Mouse (Mus musculus) MEL (cell line): ENCODE results near the gene Arhgef2. TPM values are rescaled to one million over a fixed set of nuclear protein-coding genes. Genes with fewer than 3 reads are reported as not detected.
A peak's percentile ranks its signal among the peaks of the same experiment; 100 is the strongest.

Experiments
- DNase-seq: peaks from one replicate; pipeline ENCODE4 v3.0.0; 2011; ENCODE audit warnings: low read depth, low spot score
- H3K27ac ChIP-seq: 2 replicates; pipeline ENCODE4 v1.5.1; 2012; ENCODE audit warnings: low read depth, mild to moderate bottlenecking, control low read depth, low read length, moderate library complexity; ENCODE audit not compliant: control insufficient read depth
- H3K27me3 ChIP-seq, 2 experiments: fragments of 150-350 bp in 1 of 2; sonication (generic) in 1 of 2; 2 replicates each; pipeline ENCODE4 v1.6.1; 2012; ENCODE audit warnings: low read length in 2 of 2, mild to moderate bottlenecking in 2 of 2, improper control_type of control experiment in 1 of 2, moderate library complexity in 1 of 2; ENCODE audit not compliant: insufficient read depth in 2 of 2, control insufficient read depth in 1 of 2
- H3K36me3 ChIP-seq, 2 experiments: 2 replicates each; pipeline ENCODE4 v1.6.1; 2012 to 2014; ENCODE audit warnings: low read length in 2 of 2, improper control_type of control experiment in 1 of 2, inconsistent platforms in 1 of 2, mild to moderate bottlenecking in 1 of 2; ENCODE audit not compliant: insufficient read depth in 2 of 2, control insufficient read depth in 1 of 2
- H3K4me1 ChIP-seq, 2 experiments: fragments of 150-350 bp in 1 of 2; sonication (generic) in 1 of 2; 2 replicates each; pipeline ENCODE4 v1.6.1; 2012; ENCODE audit warnings: low read length in 2 of 2, improper control_type of control experiment in 1 of 2, mild to moderate bottlenecking in 1 of 2; ENCODE audit not compliant: insufficient read depth in 2 of 2, control insufficient read depth in 1 of 2
- H3K4me3 ChIP-seq, 2 experiments: fragments of 150-350 bp in 1 of 2; sonication (generic) in 1 of 2; 2 replicates each; pipeline ENCODE4 v1.5.1; 2012; ENCODE audit warnings: low read depth in 2 of 2, low read length in 2 of 2, mild to moderate bottlenecking in 2 of 2, moderate library complexity in 2 of 2, control low read depth in 1 of 2, improper control_type of control experiment in 1 of 2; ENCODE audit not compliant: control insufficient read depth in 1 of 2, insufficient read depth in 1 of 2
- H3K79me2 ChIP-seq: 2 replicates; pipeline ENCODE4 v1.6.1; 2012; ENCODE audit warnings: mild to moderate bottlenecking, low read length, moderate library complexity; ENCODE audit not compliant: control insufficient read depth, poor library complexity, insufficient read depth
- H3K9ac ChIP-seq: 2 replicates; pipeline ENCODE4 v1.6.1; 2012; ENCODE audit warnings: low read depth, mild to moderate bottlenecking, control low read depth, low read length, moderate library complexity; ENCODE audit not compliant: control insufficient read depth, poor library complexity, severe bottlenecking
- H3K9me3 ChIP-seq: fragments of 150-350 bp; sonication (generic); replicated peaks from 2 replicates; pipeline ENCODE4 v1.6.1; 2012; ENCODE audit warnings: mild to moderate bottlenecking, low read length, improper control_type of control experiment, moderate library complexity; ENCODE audit not compliant: insufficient read depth
- BHLHE40 ChIP-seq: IDR thresholded peaks from 2 replicates; pipeline ENCODE4 v1.6.1; 2012; ENCODE audit warnings: low read depth, mild to moderate bottlenecking, inconsistent platforms, low read length, improper control_type of control experiment, borderline replicate concordance
- CHD2 ChIP-seq: IDR thresholded peaks from 2 replicates; pipeline ENCODE4 v1.6.1; 2011; ENCODE audit warnings: low read length, improper control_type of control experiment
- CTCF ChIP-seq, 3 experiments: IDR thresholded peaks in 2 of 3; conservative IDR thresholded peaks in 1 of 3; 2 replicates each; pipeline ENCODE4 v1.5.1; 2011 to 2012; ENCODE audit warnings: low read length in 3 of 3, low read depth in 2 of 3, mild to moderate bottlenecking in 2 of 3, improper control_type of control experiment in 1 of 3, inconsistent platforms in 1 of 3, mixed read lengths in 1 of 3, moderate library complexity in 1 of 3; ENCODE audit not compliant: control insufficient read depth in 1 of 3, insufficient read depth in 1 of 3, poor library complexity in 1 of 3, severe bottlenecking in 1 of 3
- E2F4 ChIP-seq: IDR thresholded peaks from 2 replicates; pipeline ENCODE4 v1.6.1; 2011; ENCODE audit warnings: low read depth, low read length, improper control_type of control experiment, borderline replicate concordance
- ELF1 ChIP-seq: IDR thresholded peaks from 2 replicates; pipeline ENCODE4 v1.6.1; 2014; ENCODE audit warnings: low read depth, mild to moderate bottlenecking, inconsistent platforms, low read length, improper control_type of control experiment, moderate library complexity
- EP300 ChIP-seq, 2 experiments: IDR thresholded peaks; 2 replicates each; pipeline ENCODE4 v1.6.1; 2011; ENCODE audit warnings: improper control_type of control experiment in 2 of 2, low read length in 2 of 2, low read depth in 1 of 2, mild to moderate bottlenecking in 1 of 2
- ETS1 ChIP-seq: IDR thresholded peaks from 2 replicates; pipeline ENCODE4 v1.6.1; 2012; ENCODE audit warnings: low read depth, mild to moderate bottlenecking, inconsistent platforms, low read length, improper control_type of control experiment, moderate library complexity
- GABPA ChIP-seq: IDR thresholded peaks from 2 replicates; pipeline ENCODE4 v1.6.1; 2012; ENCODE audit warnings: low read depth, mild to moderate bottlenecking, inconsistent platforms, low read length, improper control_type of control experiment, moderate library complexity
- KAT2A ChIP-seq: conservative IDR thresholded peaks from 2 replicates; pipeline ENCODE4 v1.6.1; 2012; ENCODE audit warnings: low read depth, low read length, improper control_type of control experiment, inconsistent platforms
- MAX ChIP-seq: IDR thresholded peaks from 2 replicates; pipeline ENCODE4 v1.6.1; 2011; ENCODE audit warnings: low read length, improper control_type of control experiment
- MXI1 ChIP-seq: IDR thresholded peaks from 2 replicates; pipeline ENCODE4 v1.6.1; 2011; ENCODE audit warnings: mild to moderate bottlenecking, low read depth, low read length, improper control_type of control experiment
- MYC ChIP-seq: IDR thresholded peaks from 2 replicates; pipeline ENCODE4 v1.6.1; 2011; ENCODE audit warnings: low read depth, mild to moderate bottlenecking, low read length, improper control_type of control experiment, moderate library complexity
- NELFE ChIP-seq: IDR thresholded peaks from 2 replicates; pipeline ENCODE4 v1.6.1; 2011; ENCODE audit warnings: low read depth, low read length, improper control_type of control experiment
- NRF1 ChIP-seq: IDR thresholded peaks from 2 replicates; pipeline ENCODE4 v1.6.1; 2014; ENCODE audit warnings: low read depth, mild to moderate bottlenecking, inconsistent platforms, low read length, improper control_type of control experiment, moderate library complexity; ENCODE audit not compliant: poor library complexity, insufficient read depth, severe bottlenecking
- POLR2A ChIP-seq, 2 experiments: IDR thresholded peaks; 2 replicates each; pipeline ENCODE4 v1.6.1; 2011 to 2012; ENCODE audit warnings: low read length in 2 of 2, mild to moderate bottlenecking in 2 of 2, control low read depth in 1 of 2, improper control_type of control experiment in 1 of 2, low read depth in 1 of 2, moderate library complexity in 1 of 2; ENCODE audit not compliant: control insufficient read depth in 1 of 2, insufficient read depth in 1 of 2, poor library complexity in 1 of 2
- POLR2AphosphoS2 ChIP-seq: IDR thresholded peaks from 2 replicates; pipeline ENCODE4 v1.6.1; 2011; ENCODE audit warnings: low read length, improper control_type of control experiment
- RAD21 ChIP-seq: IDR thresholded peaks from 2 replicates; pipeline ENCODE4 v1.6.1; 2011; ENCODE audit warnings: mild to moderate bottlenecking, low read depth, low read length, improper control_type of control experiment
- SMC3 ChIP-seq: IDR thresholded peaks from 2 replicates; pipeline ENCODE4 v1.6.1; 2011; ENCODE audit warnings: low read depth, low read length, improper control_type of control experiment
- TAL1 ChIP-seq: IDR thresholded peaks from 2 replicates; pipeline ENCODE4 v1.6.1; 2012; ENCODE audit warnings: mild to moderate bottlenecking, inconsistent platforms, low read length, moderate library complexity, mixed read lengths
- TBP ChIP-seq: IDR thresholded peaks from 2 replicates; pipeline ENCODE4 v1.8.0; 2011; ENCODE audit warnings: low read depth, low read length, improper control_type of control experiment
- TCF12 ChIP-seq: IDR thresholded peaks from 2 replicates; pipeline ENCODE4 v1.6.1; 2014; ENCODE audit warnings: low read depth, mild to moderate bottlenecking, inconsistent platforms, low read length, improper control_type of control experiment, moderate library complexity
- UBTF ChIP-seq: IDR thresholded peaks from 2 replicates; pipeline ENCODE4 v1.6.1; 2012; ENCODE audit warnings: low read depth, mild to moderate bottlenecking, inconsistent platforms, low read length, improper control_type of control experiment, moderate library complexity, borderline replicate concordance; ENCODE audit not compliant: insufficient read depth
- USF1 ChIP-seq: IDR thresholded peaks from 2 replicates; pipeline ENCODE4 v1.6.1; 2014; ENCODE audit warnings: low read depth, mild to moderate bottlenecking, inconsistent platforms, low read length, improper control_type of control experiment, moderate library complexity
- ZC3H11A ChIP-seq: IDR thresholded peaks from 2 replicates; pipeline ENCODE4 v1.6.1; 2012; ENCODE audit warnings: low read depth, mild to moderate bottlenecking, inconsistent platforms, low read length, improper control_type of control experiment
- ZKSCAN1 ChIP-seq: IDR thresholded peaks from 2 replicates; pipeline ENCODE4 v1.6.1; 2012; ENCODE audit warnings: low read depth, mild to moderate bottlenecking, inconsistent platforms, low read length, improper control_type of control experiment, moderate library complexity
- ZNF384 ChIP-seq: IDR thresholded peaks from 2 replicates; pipeline ENCODE4 v1.6.1; 2012; ENCODE audit warnings: low read depth, mild to moderate bottlenecking, inconsistent platforms, low read length, improper control_type of control experiment
- polyA plus RNA-seq, 2 experiments: library from polyadenylated mRNA; stranded (reverse) in 1 of 2; unstranded in 1 of 2; fragments of >175 nt in 1 of 2; fragments of >200 nt in 1 of 2; gene quantifications; 2 replicates each; pipeline versions ENCODE4 v1.2.1 to v1.2.4; 2012; ENCODE audit warnings: low replicate concordance in 2 of 2, low read depth in 1 of 2; ENCODE audit not compliant: insufficient read length in 2 of 2, insufficient read depth in 1 of 2, missing spikeins in 1 of 2
- total RNA-seq: library from RNA; depleted of rRNA; stranded (reverse); fragments of 300-350 nt; gene quantifications from 2 replicates; pipeline ENCODE4 v1.2.3, GENCODE M21; 2012

Arhgef2 gene
- total and polyA plus RNA-seq, 3 experiments: 113 to 183 TPM; not detected in 1

DNA sequence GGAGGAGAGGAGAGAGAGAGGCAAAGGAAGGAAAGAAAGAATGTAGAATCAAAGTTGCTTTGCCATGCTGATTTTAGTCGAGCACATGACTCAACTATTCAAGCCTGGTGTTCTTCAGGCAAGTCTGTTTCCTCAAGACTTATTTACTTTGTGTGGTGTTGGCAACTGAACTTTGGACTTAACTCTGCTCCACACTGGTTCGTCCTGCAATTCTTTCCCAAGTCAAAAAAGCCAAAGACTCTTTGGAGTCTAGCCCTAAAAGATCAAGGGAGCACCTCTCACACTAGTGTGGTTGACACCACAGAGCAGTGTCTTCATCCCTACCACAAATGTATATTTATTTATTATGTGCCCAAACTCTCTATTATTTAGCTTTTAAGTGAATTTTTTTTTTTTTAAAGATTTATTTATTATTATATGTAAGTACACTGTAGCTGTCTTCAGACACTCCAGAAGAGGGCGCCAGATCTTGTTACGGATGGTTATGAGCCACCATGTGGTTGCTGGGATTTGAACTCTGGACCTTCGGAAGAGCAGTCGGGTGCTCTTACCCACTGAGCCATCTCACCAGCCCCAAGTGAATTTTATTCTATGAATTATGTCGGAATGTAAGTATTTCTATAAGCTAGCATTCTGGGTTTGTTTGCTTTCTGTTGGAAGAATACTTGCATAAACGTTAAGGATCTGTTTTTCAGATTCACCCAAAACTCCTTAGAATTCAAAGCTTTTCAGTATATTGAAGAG lies 78.6 kb downstream of the Arhgef2 start:
- Histone ChIP-seq H3K4me3 (peak overlapping the region; percentile 60 to 78), H3K27me3 (no peaks in the 10 kb centered on the region), H3K9ac (peak overlapping the region; percentile 88), H3K79me2 (peaks cover 32% of the 10 kb centered on the region), H3K27ac (peak overlapping the region; percentile 97), H3K9me3 (no peaks in the 10 kb centered on the region), H3K4me1 (peaks cover 8 to 13% of the 10 kb centered on the region in 2 experiments), H3K36me3 (peaks cover 24 to 28% of the 10 kb centered on the region in 2 experiments)
- DNase-seq: peak; percentile 75
- TF ChIP-seq MAX: peak; percentile 38; the same call in 1 of the 2 replicates
- TF ChIP-seq GABPA: no peak
- no peak for TF ChIP-seq MXI1
- no peak for TF ChIP-seq NELFE
- TF ChIP-seq NRF1: no peak
- no peak for TF ChIP-seq ELF1
- TF ChIP-seq UBTF: no peak
- no peak for TF ChIP-seq POLR2A (IDR thresholded peaks at IDR 0.05; ENCODE audit: control insufficient read depth in 1 of 2, insufficient read depth in 1 of 2, low read depth in 1 of 2, low read length in 2 of 2, poor library complexity in 1 of 2)
- no peak; the same call in 1 of the 2 replicates for TF ChIP-seq RAD21
- TF ChIP-seq CHD2: no peak
- no peak for TF ChIP-seq BHLHE40
- peak; percentile 28; the same call in 1 of the 2 replicates for TF ChIP-seq SMC3
- TF ChIP-seq POLR2AphosphoS2: no peak
- TF ChIP-seq ZNF384: peak; percentile 50; the same call in 1 of the 2 replicates
- TF ChIP-seq CTCF (IDR thresholded peaks at IDR 0.05 in 2 of 3, conservative IDR thresholded peaks at IDR 0.05 in 1 of 3; ENCODE audit: control insufficient read depth in 1 of 3, insufficient read depth in 1 of 3, low read depth in 2 of 3, low read length in 3 of 3, poor library complexity in 1 of 3, severe bottlenecking in 1 of 3): peak in 2 of 3 experiments; percentile 32 to 33; a peak in 3 of 6 replicates
- TF ChIP-seq TCF12: no peak
- no peak for TF ChIP-seq ETS1
- no peak for TF ChIP-seq ZKSCAN1
- peak; percentile 96 for TF ChIP-seq TBP
- 0 out of 2 replicates have a peak, but pooled peaks have one; percentile 35 for TF ChIP-seq E2F4
- no peak for TF ChIP-seq TAL1
- no peak for TF ChIP-seq ZC3H11A
- peak; percentile 82; the same call in 1 of the 2 replicates for TF ChIP-seq MYC
- TF ChIP-seq EP300 (IDR thresholded peaks at IDR 0.05; ENCODE audit: low read depth in 1 of 2, low read length in 2 of 2): no peak; a peak in 1 of 4 replicates
- no peak for TF ChIP-seq KAT2A
- no peak for TF ChIP-seq USF1
